Mouse (Mus musculus) heart, embryonic 10.5 days (tissue): ENCODE measurements around the gene N4bp1. TPM values are rescaled to one million over a fixed set of nuclear protein-coding genes. Genes with fewer than 3 reads are reported as not detected.

Source experiments
- DNase-seq: peaks from one replicate; pipeline ENCODE4 v3.0.0-alpha.2; 2017; ENCODE audit warnings: low spot score
- H3K27ac ChIP-seq: fragments of 300-500 bp; sonication (generic); 2 replicates; pipeline ENCODE4 v1.5.1; 2016; ENCODE audit warnings: mild to moderate bottlenecking
- H3K27me3 ChIP-seq: fragments of 300-500 bp; sonication (generic); 2 replicates; pipeline ENCODE4 v1.6.1; 2016; ENCODE audit warnings: mild to moderate bottlenecking; ENCODE audit not compliant: poor library complexity, insufficient read depth, severe bottlenecking
- H3K36me3 ChIP-seq: fragments of 300-500 bp; sonication (generic); 2 replicates; pipeline ENCODE4 v1.6.1; 2016; ENCODE audit warnings: mild to moderate bottlenecking, moderate library complexity
- H3K4me1 ChIP-seq: fragments of 300-500 bp; sonication (generic); 2 replicates; pipeline ENCODE4 v1.6.1; 2016; ENCODE audit warnings: mild to moderate bottlenecking
- H3K4me3 ChIP-seq: fragments of 300-500 bp; sonication (generic); 2 replicates; pipeline ENCODE4 v1.5.1; 2016; ENCODE audit warnings: mild to moderate bottlenecking, moderate library complexity
- H3K9me3 ChIP-seq: fragments of 300-500 bp; sonication (generic); 2 replicates; pipeline ENCODE4 v1.6.1; 2016; ENCODE audit warnings: mild to moderate bottlenecking, moderate library complexity
- WGBS: fragments of 180-500 bp; shearing (Covaris S2); methylation state at CpG from one replicate; pipeline ENCODE4 v1.1.7; 2016; 5-methylcytosine and 5-hydroxymethylcytosine counted together
- polyA plus RNA-seq: library from polyadenylated mRNA; unstranded; fragments of >200 nt; fragmentation: Nextera tagmentation; extraction: Ambion mirVana; gene quantifications from 2 replicates; pipeline ENCODE4 v1.2.1, GENCODE M21; 2016

The N4bp1 gene
- 6.6 and 9.9 TPM in 2 replicates for polyA plus RNA-seq

DNA sequence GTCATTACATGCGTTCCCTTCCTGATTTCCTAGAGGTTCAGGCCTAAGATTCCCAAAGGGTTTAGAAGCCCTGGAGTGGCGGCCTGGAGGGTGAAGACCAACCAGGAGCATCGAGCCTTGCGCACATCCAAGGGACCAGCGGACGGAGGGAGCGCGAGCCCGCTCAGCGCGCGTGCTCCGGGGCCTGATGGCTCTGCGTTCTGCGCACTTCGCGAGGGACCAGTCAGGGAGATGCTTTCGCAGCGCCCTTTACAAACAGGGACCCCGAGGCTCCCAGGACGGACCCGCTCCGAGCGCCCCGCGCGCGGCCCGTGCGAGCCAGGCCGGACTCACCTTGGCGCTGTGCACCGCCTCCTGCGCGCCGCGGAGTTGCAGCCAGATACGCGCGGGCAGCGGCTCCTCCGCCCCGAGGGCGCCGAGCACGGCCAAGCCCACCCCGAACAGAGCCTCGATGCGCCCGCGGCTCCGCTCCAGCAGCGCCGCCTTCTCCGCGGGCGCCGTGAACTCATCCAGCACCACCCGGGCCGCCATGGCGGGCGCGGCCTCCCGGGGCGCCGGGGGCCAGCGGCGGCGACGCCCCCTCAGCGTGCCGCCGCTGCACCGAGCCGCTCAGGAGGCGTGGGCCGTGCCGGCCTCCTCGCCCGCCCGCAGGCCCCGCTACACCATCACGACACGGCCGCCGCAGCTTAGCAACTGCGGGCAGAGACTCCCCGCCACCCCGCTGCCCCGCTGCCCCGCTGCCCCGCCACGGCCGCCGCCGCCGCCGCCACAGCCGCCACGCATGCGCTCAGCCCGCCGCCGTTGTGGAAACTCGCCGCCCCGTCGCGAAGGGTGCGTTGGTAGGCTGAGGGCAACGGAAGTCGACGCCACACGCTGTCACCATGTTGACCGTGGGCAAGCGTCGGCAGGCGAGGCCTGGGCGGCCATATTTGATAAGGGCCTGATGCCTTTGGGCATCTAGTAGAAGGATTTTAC, at the start of gene N4bp1:
N4bp1 (minus strand) TSS at position 770 of the 975 bp plus-strand sequence.
- peak within 1 kb of the TSS; percentile 97 for H3K4me3 ChIP-seq
- under 1% methylated on average over 119 of the region's 119 CpGs for WGBS
- peaks cover 3% of the 10 kb centered on the region; the same call in 1 of the 2 replicates for H3K36me3 ChIP-seq
- peaks cover 37% of the 10 kb centered on the region for H3K4me1 ChIP-seq
- peak; percentile 96 for DNase-seq
- H3K9me3 ChIP-seq, result no peaks in the 10 kb centered on the region
- H3K27me3 ChIP-seq, result peaks cover 3% of the 10 kb centered on the region; the same call in 1 of the 2 replicates
- peak within 1 kb of the TSS; percentile 96 for H3K27ac ChIP-seq

GRCm38 (mm10) chr8:86934841-86935240, 49.8 kb upstream of the N4bp1 start:
- H3K36me3 ChIP-seq, result no peaks in the 10 kb centered on the region
- no peak overlapping the region for H3K27ac ChIP-seq
- H3K4me1 ChIP-seq, result no peaks in the 10 kb centered on the region
- no peaks in the 10 kb centered on the region for H3K27me3 ChIP-seq
- no peak for DNase-seq
- H3K9me3 ChIP-seq, result no peaks in the 10 kb centered on the region
- H3K4me3 ChIP-seq, result no peak overlapping the region
- WGBS, result 71% methylated on average over 5 of the region's 5 CpGs

DNA sequence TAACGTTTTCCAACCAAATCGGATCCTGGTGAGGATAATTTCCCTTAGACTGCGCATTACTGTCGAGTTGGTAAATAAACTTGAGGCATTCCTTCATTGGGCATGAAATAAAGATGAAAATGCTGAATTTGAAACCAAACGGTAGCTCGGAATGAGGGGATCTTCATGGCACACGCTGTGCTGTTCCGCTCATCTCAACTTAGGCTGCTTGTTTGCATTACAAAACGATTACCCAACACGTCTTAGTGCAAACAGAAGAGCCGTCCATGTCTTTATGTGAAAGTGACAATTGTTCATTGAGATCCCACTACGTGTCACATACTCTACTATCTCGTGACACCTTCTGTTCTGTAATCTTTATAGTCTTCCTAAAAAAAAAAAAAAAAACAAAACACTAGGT, 49.3 kb upstream of the N4bp1 start:
- no peak for DNase-seq

DNA sequence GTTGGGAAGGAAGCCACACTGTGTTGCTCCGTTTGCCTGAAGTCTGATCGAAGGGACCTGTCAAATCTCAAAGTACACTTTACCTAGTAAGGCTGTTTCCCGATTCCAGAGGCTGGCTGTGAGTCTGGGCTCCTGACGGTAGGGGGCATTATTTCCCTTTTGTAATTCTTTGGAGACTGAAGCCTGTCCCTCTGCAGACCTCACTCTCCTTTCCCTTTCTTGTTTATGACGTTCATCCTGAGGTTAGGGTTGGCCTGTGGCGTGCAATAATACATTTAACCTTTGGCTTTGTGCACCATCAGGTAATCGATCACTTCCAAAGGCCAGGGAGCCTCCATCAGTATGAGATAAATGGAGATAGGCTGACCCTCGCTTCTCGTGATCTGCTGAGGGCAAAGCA, 48.8 kb upstream of the N4bp1 start:
- no peaks in the 10 kb centered on the region for H3K27me3 ChIP-seq
- H3K9me3 ChIP-seq, result no peaks in the 10 kb centered on the region
- no peaks in the 10 kb centered on the region for H3K4me1 ChIP-seq
- WGBS, result 28% methylated on average over 9 of the region's 9 CpGs
- H3K27ac ChIP-seq, result no peak overlapping the region
- no peak overlapping the region for H3K4me3 ChIP-seq
- no peak for DNase-seq
- no peaks in the 10 kb centered on the region for H3K36me3 ChIP-seq

More for the DNA sequence above, 49.3 kb upstream of the N4bp1 start:
- 69% methylated on average over 13 of the region's 13 CpGs for WGBS
- Histone ChIP-seq H3K27me3 (no peaks in the 10 kb centered on the region), H3K4me3 (no peak overlapping the region), H3K9me3 (no peaks in the 10 kb centered on the region), H3K36me3 (no peaks in the 10 kb centered on the region), H3K27ac (no peak overlapping the region), H3K4me1 (no peaks in the 10 kb centered on the region)

- H3K4me1 ChIP-seq, result peaks cover 19% of the 10 kb centered on the region
- no peak overlapping the region for H3K4me3 ChIP-seq
- no peaks in the 10 kb centered on the region for H3K9me3 ChIP-seq
- no peak overlapping the region for H3K27ac ChIP-seq
- DNase-seq, result no peak
- no peaks in the 10 kb centered on the region for H3K27me3 ChIP-seq
- no peaks in the 10 kb centered on the region for H3K36me3 ChIP-seq
- WGBS, result 57% methylated on average over 8 of the region's 8 CpGs
Measured at GRCm38 (mm10) chr8:86926237-86926636, 41.2 kb upstream of the N4bp1 start.

DNA sequence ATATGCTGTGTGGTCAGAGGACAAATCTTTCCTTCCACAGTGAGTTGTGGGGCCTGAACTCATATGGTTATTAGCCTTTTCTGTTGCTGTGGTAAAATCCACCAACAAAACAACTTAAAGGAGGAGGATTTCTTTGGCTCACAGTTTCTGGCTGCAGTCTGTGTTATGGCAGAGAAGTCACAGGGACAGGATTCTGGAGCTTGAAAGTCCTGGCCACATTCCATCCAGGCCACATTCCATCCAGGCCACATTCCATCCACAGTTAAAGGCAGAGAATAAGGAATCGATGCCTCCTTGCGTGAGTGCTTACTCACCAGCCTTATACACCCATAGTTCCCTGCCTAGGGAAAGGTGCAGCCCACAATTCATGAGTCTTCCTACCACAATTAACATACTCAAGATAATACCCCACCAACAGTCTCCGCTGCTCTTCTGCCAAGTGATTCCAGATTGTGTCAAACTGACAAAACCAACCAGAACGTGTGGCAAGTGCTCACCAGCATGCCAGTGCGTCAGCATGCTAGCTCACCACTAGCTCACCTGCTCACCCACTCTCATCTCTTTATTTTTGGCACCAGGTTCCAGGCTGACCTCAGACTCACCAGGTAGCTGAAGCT, 38.3 kb upstream of the N4bp1 start:
- H3K36me3 ChIP-seq, result no peaks in the 10 kb centered on the region
- no peaks in the 10 kb centered on the region for H3K9me3 ChIP-seq
- no peak overlapping the region for H3K4me3 ChIP-seq
- peaks cover 33% of the 10 kb centered on the region for H3K4me1 ChIP-seq
- H3K27me3 ChIP-seq, result no peaks in the 10 kb centered on the region
- DNase-seq, result no peak
- WGBS, result 53% methylated on average over 5 of the region's 5 CpGs
- H3K27ac ChIP-seq, result no peak overlapping the region

DNA sequence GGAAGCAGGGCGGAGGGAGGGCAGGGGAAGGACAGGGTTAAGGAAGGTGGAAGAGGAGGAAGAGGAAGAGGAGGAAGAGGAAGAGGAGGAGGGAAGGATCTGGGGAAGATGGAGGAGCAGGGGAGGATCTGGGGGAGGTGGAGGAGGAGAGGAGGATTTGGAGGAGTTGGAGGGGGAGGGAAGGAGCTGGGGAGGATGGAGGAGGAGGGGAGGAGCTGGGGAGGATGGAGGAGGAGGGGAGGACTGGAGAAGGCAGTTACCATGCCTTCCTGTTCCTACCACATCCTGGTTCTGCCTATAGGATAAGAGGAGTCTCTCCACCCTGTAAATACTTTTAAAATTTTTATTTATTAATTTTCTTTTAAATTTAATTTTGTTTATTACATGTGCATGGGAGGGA, 37.6 kb upstream of the N4bp1 start:
- no peak for DNase-seq
- peak overlapping the region; percentile 42; the same call in 1 of the 2 replicates for H3K27ac ChIP-seq
- 100% methylated on average over 1 of the region's 1 CpGs for WGBS

DNA sequence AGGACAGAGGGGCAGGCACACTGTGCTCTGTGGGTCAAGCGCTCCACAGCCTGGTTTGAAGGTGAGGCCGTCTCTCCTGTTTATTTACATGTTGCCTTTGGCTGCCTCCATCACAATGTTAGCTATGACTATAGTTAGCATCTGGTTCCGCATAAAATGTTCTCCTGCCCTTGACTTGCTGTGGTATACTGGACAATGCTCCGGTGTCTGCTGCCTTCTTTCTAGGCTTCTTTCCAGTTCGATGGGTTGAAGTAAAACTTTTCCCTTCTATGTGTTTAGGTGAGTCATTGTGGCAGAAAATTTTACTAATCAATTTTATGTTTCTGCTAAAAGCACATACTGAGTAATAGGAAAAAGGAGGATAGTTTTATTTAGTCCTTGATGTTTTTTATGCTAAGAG, 37.1 kb upstream of the N4bp1 start:
- no peak overlapping the region for H3K4me3 ChIP-seq
- 77% methylated on average over 5 of the region's 5 CpGs for WGBS

More for the DNA sequence above, 37.6 kb upstream of the N4bp1 start:
- H3K4me1 ChIP-seq, result peaks cover 33% of the 10 kb centered on the region
- no peak overlapping the region for H3K4me3 ChIP-seq
- no peaks in the 10 kb centered on the region for H3K9me3 ChIP-seq
- H3K27me3 ChIP-seq, result no peaks in the 10 kb centered on the region
- no peaks in the 10 kb centered on the region for H3K36me3 ChIP-seq

GRCm38 (mm10) chr8:86920996-86921395, 35.9 kb upstream of the N4bp1 start:
- no peak for DNase-seq
- Histone ChIP-seq H3K4me3 (no peak overlapping the region), H3K9me3 (no peaks in the 10 kb centered on the region), H3K27me3 (no peaks in the 10 kb centered on the region), H3K4me1 (peaks cover 33% of the 10 kb centered on the region), H3K36me3 (no peaks in the 10 kb centered on the region), H3K27ac (no peak overlapping the region)
- 36% methylated on average over 5 of the region's 5 CpGs for WGBS

More for the DNA sequence above, 37.1 kb upstream of the N4bp1 start:
- Histone ChIP-seq H3K36me3 (no peaks in the 10 kb centered on the region), H3K9me3 (no peaks in the 10 kb centered on the region), H3K27me3 (no peaks in the 10 kb centered on the region), H3K4me1 (peaks cover 33% of the 10 kb centered on the region), H3K27ac (no peak overlapping the region)
- no peak for DNase-seq

- Histone ChIP-seq H3K27ac (no peak overlapping the region), H3K36me3 (no peaks in the 10 kb centered on the region), H3K4me1 (peaks cover 33% of the 10 kb centered on the region), H3K9me3 (no peaks in the 10 kb centered on the region), H3K4me3 (no peak overlapping the region), H3K27me3 (no peaks in the 10 kb centered on the region)
- DNase-seq, result no peak
- 18% methylated on average over 7 of the region's 7 CpGs for WGBS
Measured at GRCm38 (mm10) chr8:86920455-86920854, 35.4 kb upstream of the N4bp1 start.

GRCm38 (mm10) chr8:86920024-86920423, 35.0 kb upstream of the N4bp1 start:
- H3K27ac ChIP-seq, result no peak overlapping the region
- 83% methylated on average over 7 of the region's 7 CpGs for WGBS
- H3K4me1 ChIP-seq, result peaks cover 33% of the 10 kb centered on the region

DNA sequence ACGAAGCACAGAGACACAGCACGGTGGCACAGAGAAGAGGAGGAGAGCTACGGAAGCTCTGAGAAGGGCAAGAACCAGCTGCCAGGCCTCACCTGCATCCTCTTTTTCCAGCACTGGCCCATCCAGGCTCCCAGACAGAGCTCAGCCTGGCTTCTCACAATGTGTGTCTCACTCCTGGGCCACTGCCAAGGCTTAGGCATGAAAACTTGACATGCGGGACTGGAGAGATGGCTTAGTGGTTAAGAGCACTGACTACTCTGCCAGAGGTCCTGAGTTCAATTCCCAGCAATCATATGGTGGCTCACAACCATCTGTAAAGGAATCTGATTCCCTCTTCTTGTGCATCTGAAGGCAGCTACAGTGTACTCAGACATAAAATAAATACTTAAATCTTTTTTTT, 34.2 kb upstream of the N4bp1 start:
- 70% methylated on average over 4 of the region's 4 CpGs for WGBS
- H3K27ac ChIP-seq, result no peak overlapping the region
- H3K9me3 ChIP-seq, result no peaks in the 10 kb centered on the region
- no peak overlapping the region for H3K4me3 ChIP-seq
- no peaks in the 10 kb centered on the region for H3K36me3 ChIP-seq
- peaks cover 33% of the 10 kb centered on the region for H3K4me1 ChIP-seq
- no peak for DNase-seq
- H3K27me3 ChIP-seq, result no peaks in the 10 kb centered on the region

More at GRCm38 (mm10) chr8:86920024-86920423, 35.0 kb upstream of the N4bp1 start:
- Histone ChIP-seq H3K27me3 (no peaks in the 10 kb centered on the region), H3K9me3 (no peaks in the 10 kb centered on the region), H3K4me3 (no peak overlapping the region), H3K36me3 (no peaks in the 10 kb centered on the region)
- DNase-seq, result no peak

GRCm38 (mm10) chr8:86918093-86918492, 33.0 kb upstream of the N4bp1 start:
- Histone ChIP-seq H3K9me3 (no peaks in the 10 kb centered on the region), H3K4me1 (peaks cover 28% of the 10 kb centered on the region), H3K4me3 (no peak overlapping the region), H3K36me3 (no peaks in the 10 kb centered on the region), H3K27me3 (no peaks in the 10 kb centered on the region), H3K27ac (no peak overlapping the region)
- 93% methylated on average over 2 of the region's 2 CpGs for WGBS
- DNase-seq, result no peak
